Mouse (Mus musculus) stomach, postnatal 0 days (tissue): ENCODE results near the gene Tgfb2. TPM values are rescaled to one million over a fixed set of nuclear protein-coding genes. Genes with fewer than 3 reads are reported as not detected.

Experiments used
- ATAC-seq: fragments of 200-750 bp; cut with Nextera tagmentation; 2 replicates; pipeline ENCODE4 v1.8.0; 2017; ENCODE audit not compliant: low FRiP score, low TSS enrichment
- DNase-seq: peaks from one replicate; pipeline ENCODE4 v3.0.0-alpha.2; 2016; ENCODE audit warnings: low spot score
- H3K27ac ChIP-seq: fragments of 300-500 bp; sonication (generic); replicated peaks from 2 replicates; pipeline ENCODE4 v1.5.1; 2014; ENCODE audit warnings: mild to moderate bottlenecking, control low read depth
- H3K27me3 ChIP-seq: fragments of 300-500 bp; sonication (generic); 2 replicates; pipeline ENCODE4 v1.6.1; 2014; ENCODE audit warnings: low read length; ENCODE audit not compliant: control insufficient read depth, insufficient read depth
- H3K36me3 ChIP-seq: fragments of 300-500 bp; sonication (generic); 2 replicates; pipeline ENCODE4 v1.6.1; 2014; ENCODE audit warnings: low read length, mixed read lengths; ENCODE audit not compliant: control insufficient read depth, insufficient read depth
- H3K4me1 ChIP-seq: fragments of 300-500 bp; sonication (generic); replicated peaks from 2 replicates; pipeline ENCODE4 v1.6.1; 2014; ENCODE audit warnings: antibody characterized with exemption; ENCODE audit not compliant: control insufficient read depth, insufficient read depth
- H3K4me2 ChIP-seq: fragments of 300-500 bp; sonication (generic); replicated peaks from 2 replicates; pipeline ENCODE4 v1.6.1; 2014; ENCODE audit warnings: low read depth, mild to moderate bottlenecking, control low read depth, moderate library complexity
- H3K4me3 ChIP-seq: fragments of 300-500 bp; sonication (generic); 2 replicates; pipeline ENCODE4 v1.5.1; 2014; ENCODE audit warnings: low read depth, low read length, control low read depth
- H3K9ac ChIP-seq: fragments of 300-500 bp; sonication (generic); 2 replicates; pipeline ENCODE4 v1.6.1; 2014; ENCODE audit warnings: mild to moderate bottlenecking, low read length, control low read depth, mixed read lengths
- H3K9me3 ChIP-seq: fragments of 300-500 bp; sonication (generic); 2 replicates; pipeline ENCODE4 v1.6.1; 2016; ENCODE audit warnings: low read length; ENCODE audit not compliant: control insufficient read depth
- CTCF ChIP-seq: IDR thresholded peaks from 2 replicates; pipeline ENCODE4 v1.5.1; 2016; ENCODE audit warnings: antibody characterized with exemption, low read depth, mild to moderate bottlenecking, moderate library complexity
- EP300 ChIP-seq: optimal IDR thresholded peaks from 2 replicates; pipeline ENCODE3; 2016; ENCODE audit warnings: antibody characterized with exemption
- WGBS: fragments of 180-500 bp; shearing (Covaris S2); extraction: QIAGEN DNeasy Blood & Tissue Kit; methylation state at CpG from one replicate; pipeline ENCODE4 v1.1.7; 2014; 5-methylcytosine and 5-hydroxymethylcytosine counted together
- polyA plus RNA-seq: library from polyadenylated mRNA; unstranded; fragments of >200 nt; fragmentation: Nextera tagmentation; extraction: Ambion mirVana; gene quantifications from 2 replicates; pipeline ENCODE4 v1.2.1, GENCODE M21; 2015

Gene Tgfb2
- polyA plus RNA-seq, 1 experiment from 2014 or later = 10.3 TPM

DNA sequence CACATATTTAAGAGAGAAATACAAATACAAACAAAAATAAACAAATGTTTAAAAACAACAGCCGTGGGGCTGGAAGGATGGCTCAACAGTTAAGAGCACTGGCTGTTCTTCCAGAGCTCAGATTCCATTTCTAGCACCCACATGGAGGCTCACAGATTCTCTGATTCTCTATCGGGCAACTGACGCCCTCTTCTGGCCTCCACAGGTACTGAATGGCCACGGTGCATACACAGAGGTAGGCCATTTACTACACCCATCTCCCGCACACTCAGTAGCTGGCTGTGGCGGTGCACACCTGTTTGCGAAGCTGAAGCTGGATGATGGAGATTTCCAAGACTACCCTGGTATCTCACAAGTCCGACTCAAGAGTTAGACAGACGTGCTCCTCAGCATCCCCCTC is 13.9 kb upstream of the Tgfb2 start:
- Histone ChIP-seq H3K4me3 (no peak overlapping the region), H3K4me2 (no peak overlapping the region), H3K9me3 (no peaks in the 10 kb centered on the region), H3K27ac (no peak overlapping the region), H3K36me3 (peaks cover 9% of the 10 kb centered on the region; the same call in 1 of the 2 replicates), H3K27me3 (no peaks in the 10 kb centered on the region), H3K4me1 (no peaks in the 10 kb centered on the region), H3K9ac (no peak overlapping the region)
- WGBS = 93% methylated on average over 9 of the region's 9 CpGs
- ATAC-seq (no peak), DNase-seq (no peak)
- TF ChIP-seq CTCF (peak; percentile 55), EP300 (no peak)

DNA sequence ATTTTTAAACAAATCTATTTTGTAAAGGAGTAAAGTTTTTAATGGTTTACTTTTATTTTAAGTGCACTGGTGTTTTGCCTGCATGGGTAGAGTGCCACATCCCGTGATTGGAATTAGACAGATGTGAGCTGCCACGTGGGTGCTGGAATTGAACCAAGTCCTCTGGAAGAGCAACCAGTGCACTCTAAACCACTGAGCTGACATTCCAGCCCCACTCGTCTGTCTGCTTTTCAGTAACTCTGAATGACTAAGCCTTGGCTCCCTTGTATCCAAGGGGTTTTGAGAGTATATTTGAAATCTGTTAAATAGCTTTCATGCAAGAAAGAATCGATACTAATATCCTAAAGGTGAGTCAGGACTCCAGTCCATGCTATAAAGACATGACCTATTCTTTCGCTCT is 13.1 kb upstream of the Tgfb2 start:
- no peak for DNase-seq
- no peak for ATAC-seq
- no peak overlapping the region for H3K4me2 ChIP-seq

DNA sequence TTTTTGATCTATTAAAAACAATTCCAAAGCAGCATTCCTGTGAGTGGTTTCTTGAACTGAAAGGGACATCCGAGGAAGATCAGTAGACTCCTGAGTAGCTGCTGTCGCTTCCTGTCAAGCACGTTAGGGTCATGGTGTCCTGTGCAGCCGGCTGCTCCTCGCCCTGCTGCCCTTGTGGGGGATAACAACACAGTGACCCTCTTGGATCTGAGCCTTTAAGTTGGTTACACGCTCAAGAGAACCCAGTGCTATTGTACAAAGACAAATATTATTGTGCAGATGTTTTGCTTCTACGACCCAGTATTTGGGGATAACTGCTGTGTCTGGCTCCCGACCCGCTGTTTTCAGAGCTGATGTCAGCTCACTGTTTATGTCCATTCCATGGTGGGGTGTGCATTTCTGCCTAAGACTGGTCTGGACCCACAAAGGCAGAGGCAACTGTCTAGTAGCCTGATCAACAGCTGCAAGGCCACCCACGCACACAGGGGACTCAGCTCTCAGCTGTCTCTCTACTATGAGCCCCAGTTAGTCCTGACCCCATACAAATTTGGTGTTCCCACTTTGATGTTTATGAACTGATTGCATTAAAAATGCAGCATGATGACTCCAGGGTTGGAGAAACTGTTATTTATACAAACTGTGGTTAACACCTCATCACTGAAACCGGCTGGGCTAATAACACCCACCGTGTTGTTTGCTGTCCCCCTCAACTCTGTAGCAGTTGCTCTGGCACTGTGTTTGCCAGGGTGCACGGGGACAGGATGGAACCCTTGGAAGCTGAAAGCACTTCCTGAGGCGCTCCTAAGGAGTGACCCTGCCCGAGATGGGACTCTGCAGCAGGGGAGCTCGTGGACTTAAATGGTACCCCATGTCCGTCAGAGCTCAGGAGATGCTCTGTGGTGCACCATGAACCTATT is 9.4 kb upstream of the Tgfb2 start:
- no peak for DNase-seq

More for the DNA sequence above, 13.1 kb upstream of the Tgfb2 start:
- H3K4me3 ChIP-seq = no peak overlapping the region
- no peaks in the 10 kb centered on the region for H3K4me1 ChIP-seq
- WGBS = 62% methylated on average over 5 of the region's 5 CpGs
- no peaks in the 10 kb centered on the region for H3K27me3 ChIP-seq
- peaks cover 9% of the 10 kb centered on the region; the same call in 1 of the 2 replicates for H3K36me3 ChIP-seq
- no peak overlapping the region for H3K9ac ChIP-seq
- H3K9me3 ChIP-seq = no peaks in the 10 kb centered on the region
- no peak for TF ChIP-seq CTCF
- TF ChIP-seq EP300 = no peak
- no peak overlapping the region for H3K27ac ChIP-seq

DNA sequence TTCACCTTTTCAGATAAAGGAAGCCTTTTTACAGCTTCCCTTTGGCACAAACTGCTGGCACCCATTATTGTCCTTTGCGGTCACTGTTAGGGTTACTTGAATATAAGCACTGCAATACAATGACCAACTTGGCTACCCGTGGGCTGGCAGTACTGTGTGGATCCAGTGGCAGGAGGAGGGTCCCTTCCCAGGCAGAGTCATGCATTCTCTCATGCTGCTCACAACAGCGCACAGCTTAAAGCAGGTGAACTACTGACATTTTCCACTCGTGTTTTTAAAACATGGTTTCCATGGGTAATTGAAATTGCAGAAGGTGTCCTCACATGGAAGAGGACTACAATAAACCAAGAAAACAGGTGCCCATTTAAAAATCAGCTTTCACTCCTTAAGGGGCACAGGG is 8.4 kb upstream of the Tgfb2 start:
- H3K4me3 ChIP-seq = no peak overlapping the region
- no peak overlapping the region for H3K9ac ChIP-seq
- no peak for TF ChIP-seq EP300
- no peak for TF ChIP-seq CTCF
- DNase-seq (no peak), ATAC-seq (no peak)
- H3K27me3 ChIP-seq = no peaks in the 10 kb centered on the region
- no peaks in the 10 kb centered on the region for H3K4me1 ChIP-seq
- no peaks in the 10 kb centered on the region for H3K9me3 ChIP-seq
- H3K4me2 ChIP-seq = no peak overlapping the region
- 79% methylated on average over 4 of the region's 4 CpGs for WGBS
- H3K36me3 ChIP-seq = no peaks in the 10 kb centered on the region
- H3K27ac ChIP-seq = no peak overlapping the region

More for the DNA sequence above, 9.4 kb upstream of the Tgfb2 start:
- Histone ChIP-seq H3K4me2 (no peak overlapping the region), H3K9me3 (no peaks in the 10 kb centered on the region), H3K36me3 (peaks cover 5% of the 10 kb centered on the region; the same call in 1 of the 2 replicates), H3K4me1 (no peaks in the 10 kb centered on the region), H3K27me3 (no peaks in the 10 kb centered on the region), H3K4me3 (no peak overlapping the region), H3K9ac (no peak overlapping the region), H3K27ac (no peak overlapping the region)
- no peak for ATAC-seq
- TF ChIP-seq CTCF = no peak
- TF ChIP-seq EP300 = no peak
- WGBS = 69% methylated on average over 17 of the region's 17 CpGs

- Histone ChIP-seq H3K4me2 (no peak overlapping the region), H3K4me1 (no peaks in the 10 kb centered on the region), H3K27ac (no peak overlapping the region), H3K27me3 (no peaks in the 10 kb centered on the region), H3K9me3 (no peaks in the 10 kb centered on the region), H3K4me3 (no peak overlapping the region), H3K9ac (no peak overlapping the region), H3K36me3 (no peaks in the 10 kb centered on the region)
- WGBS = 2% methylated on average over 3 of the region's 3 CpGs
- no peak for ATAC-seq
- peak; percentile 28 for DNase-seq
- peak; percentile 88 for TF ChIP-seq CTCF
- no peak for TF ChIP-seq EP300
Measured at GRCm38 (mm10) chr1:186712802-186713471, 7.1 kb upstream of the Tgfb2 start.
